Mouse (Mus musculus) stomach, embryonic 16.5 days (tissue): ENCODE measurements around the gene Sec22c. TPM values are rescaled to one million over a fixed set of nuclear protein-coding genes. Genes with fewer than 3 reads are reported as not detected.

Source experiments
- ATAC-seq: fragments of 200-750 bp; cut with Nextera tagmentation; 2 replicates; pipeline ENCODE4 v1.8.0; 2017; ENCODE audit warnings: moderate number of reproducible peaks, moderate TSS enrichment; ENCODE audit not compliant: insufficient read depth, low FRiP score
- H3K27ac ChIP-seq: fragments of 300-500 bp; sonication (generic); 2 replicates; pipeline ENCODE4 v1.5.1; 2014; ENCODE audit warnings: low read length
- H3K27me3 ChIP-seq: fragments of 300-500 bp; sonication (generic); 2 replicates; pipeline ENCODE4 v1.6.1; 2014; ENCODE audit warnings: low read length, control low read depth, mixed read lengths; ENCODE audit not compliant: control insufficient read depth, insufficient read depth
- H3K36me3 ChIP-seq: fragments of 300-500 bp; sonication (generic); 2 replicates; pipeline ENCODE4 v1.6.1; 2014; ENCODE audit warnings: low read length; ENCODE audit not compliant: control insufficient read depth, insufficient read depth
- H3K4me1 ChIP-seq: fragments of 300-500 bp; sonication (generic); 2 replicates; pipeline ENCODE4 v1.6.1; 2014; ENCODE audit warnings: low read length, control low read depth, mixed read lengths; ENCODE audit not compliant: control insufficient read depth, insufficient read depth
- H3K4me2 ChIP-seq: fragments of 300-500 bp; sonication (generic); 2 replicates; pipeline ENCODE4 v1.6.1; 2014; ENCODE audit warnings: low read depth, low read length, mixed read lengths
- H3K4me3 ChIP-seq: fragments of 300-500 bp; sonication (generic); replicated peaks from 2 replicates; pipeline ENCODE4 v1.5.1; 2014; ENCODE audit warnings: mild to moderate bottlenecking, low read length
- H3K9ac ChIP-seq: fragments of 300-500 bp; sonication (generic); 2 replicates; pipeline ENCODE4 v1.6.1; 2014; ENCODE audit warnings: low read length
- H3K9me3 ChIP-seq: fragments of 300-500 bp; sonication (generic); replicated peaks from 2 replicates; pipeline ENCODE4 v1.6.1; 2016; ENCODE audit warnings: low read length, control low read depth; ENCODE audit not compliant: control insufficient read depth
- WGBS: fragments of 180-500 bp; shearing (Covaris S2); extraction: QIAGEN DNeasy Blood & Tissue Kit; methylation state at CpG from one replicate; pipeline ENCODE4 v1.1.7; 2014; 5-methylcytosine and 5-hydroxymethylcytosine counted together
- polyA plus RNA-seq: library from polyadenylated mRNA; unstranded; fragments of >200 nt; fragmentation: Nextera tagmentation; extraction: Ambion mirVana; gene quantifications from 2 replicates; pipeline ENCODE4 v1.2.1, GENCODE M21; 2015

Sec22c gene
- polyA plus RNA-seq, 1 experiment from 2014 or later: 8.8 TPM

DNA sequence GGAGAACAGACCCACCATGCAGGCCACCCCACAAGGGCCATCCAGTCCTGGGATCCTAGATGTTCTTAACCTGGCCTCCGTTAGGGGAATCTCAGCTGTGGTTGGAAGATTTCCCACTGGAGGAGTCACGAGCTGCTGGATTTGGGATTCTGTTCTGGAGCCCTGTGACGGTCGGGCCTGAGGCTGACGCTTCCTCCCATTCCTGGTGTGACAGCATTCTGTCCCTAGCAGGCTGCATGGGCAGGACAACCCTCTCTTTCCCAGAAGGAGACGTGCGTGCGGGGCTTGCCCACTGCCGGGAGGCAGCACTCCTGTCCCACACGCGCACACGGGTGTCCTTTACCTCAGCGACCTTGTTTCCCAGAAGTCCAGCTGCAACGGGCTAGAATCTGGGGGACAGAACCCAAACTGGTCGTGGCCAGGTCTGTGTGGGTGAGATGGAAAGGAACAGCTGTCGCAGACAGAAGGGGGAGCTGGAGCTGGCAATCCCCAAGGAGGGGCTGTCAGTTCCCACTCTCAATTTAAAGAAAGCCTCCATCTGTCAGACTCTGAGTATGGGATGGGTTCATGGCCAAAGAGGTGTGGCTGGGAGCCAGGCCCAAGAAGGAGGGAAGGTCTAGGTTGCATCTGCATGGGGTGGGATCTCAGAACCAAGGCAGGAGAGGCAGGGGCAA, 38.2 kb downstream of the Sec22c start:
- Histone ChIP-seq H3K4me1 (peaks cover 15% of the 10 kb centered on the region), H3K4me3 (no peak overlapping the region), H3K4me2 (0 out of 2 replicates have a peak overlapping the region, but pooled peaks have one; percentile 10), H3K9me3 (no peaks in the 10 kb centered on the region), H3K9ac (peak overlapping the region; percentile 36; the same call in 1 of the 2 replicates), H3K27me3 (peaks cover 32% of the 10 kb centered on the region), H3K36me3 (no peaks in the 10 kb centered on the region), H3K27ac (no peak overlapping the region)
- ATAC-seq: 0 out of 2 replicates have a peak, but pooled peaks have one; percentile 14
- 60% methylated on average over 16 of the region's 16 CpGs for WGBS

DNA sequence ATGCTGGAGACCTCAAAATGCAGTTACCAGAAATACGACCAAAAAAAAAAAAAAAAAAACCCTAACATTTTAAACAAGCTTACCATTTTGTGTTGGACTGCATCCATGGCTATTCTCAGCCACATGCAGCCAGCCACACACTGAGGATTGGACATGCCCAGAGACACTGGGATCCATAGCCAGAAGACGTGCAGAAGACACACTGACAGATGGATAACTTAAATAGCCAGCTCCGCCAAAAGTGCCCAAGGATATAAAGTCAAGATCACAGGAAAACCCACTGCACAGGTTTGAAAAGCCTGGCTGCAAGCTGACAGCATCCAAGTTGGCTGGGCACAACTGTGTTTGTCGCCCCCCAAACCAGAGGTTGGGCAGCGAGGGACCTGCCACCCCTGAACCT, 41.2 kb downstream of the Sec22c start:
- H3K9me3 ChIP-seq: no peaks in the 10 kb centered on the region
- 82% methylated on average over 5 of the region's 5 CpGs for WGBS
- no peak overlapping the region for H3K9ac ChIP-seq
- no peaks in the 10 kb centered on the region for H3K36me3 ChIP-seq
- H3K4me2 ChIP-seq: no peak overlapping the region
- no peak overlapping the region for H3K4me3 ChIP-seq
- no peak overlapping the region for H3K27ac ChIP-seq
- H3K4me1 ChIP-seq: peaks cover 7% of the 10 kb centered on the region
- H3K27me3 ChIP-seq: peaks cover 14% of the 10 kb centered on the region
- no peak for ATAC-seq

DNA sequence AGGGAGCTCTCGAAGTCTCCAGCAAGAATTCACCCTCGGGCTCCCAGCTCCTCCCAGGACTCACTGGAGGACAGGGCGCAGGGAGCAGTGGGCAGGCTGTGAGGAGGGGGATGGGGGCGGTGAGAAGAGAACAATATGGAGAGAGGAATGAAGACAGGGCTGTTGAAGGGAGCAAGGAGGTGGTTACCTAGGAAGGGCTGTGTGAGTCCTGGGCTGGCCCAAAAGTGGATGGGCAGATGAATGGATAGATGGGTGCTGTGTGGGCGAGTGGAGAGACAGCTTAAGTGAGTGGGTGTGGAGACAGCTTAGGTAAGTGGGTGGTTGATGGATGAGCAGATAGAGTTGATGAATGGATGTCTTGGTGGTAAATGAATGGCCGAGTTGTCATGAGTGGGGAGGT, 41.8 kb downstream of the Sec22c start:
- H3K9me3 ChIP-seq: no peaks in the 10 kb centered on the region
- peaks cover 8% of the 10 kb centered on the region; the same call in 1 of the 2 replicates for H3K27me3 ChIP-seq
- no peaks in the 10 kb centered on the region for H3K36me3 ChIP-seq
- no peak for ATAC-seq
- H3K4me2 ChIP-seq: no peak overlapping the region
- WGBS: 65% methylated on average over 6 of the region's 6 CpGs
- H3K27ac ChIP-seq: no peak overlapping the region
- H3K4me3 ChIP-seq: no peak overlapping the region
- no peak overlapping the region for H3K9ac ChIP-seq
- H3K4me1 ChIP-seq: peaks cover 7% of the 10 kb centered on the region

DNA sequence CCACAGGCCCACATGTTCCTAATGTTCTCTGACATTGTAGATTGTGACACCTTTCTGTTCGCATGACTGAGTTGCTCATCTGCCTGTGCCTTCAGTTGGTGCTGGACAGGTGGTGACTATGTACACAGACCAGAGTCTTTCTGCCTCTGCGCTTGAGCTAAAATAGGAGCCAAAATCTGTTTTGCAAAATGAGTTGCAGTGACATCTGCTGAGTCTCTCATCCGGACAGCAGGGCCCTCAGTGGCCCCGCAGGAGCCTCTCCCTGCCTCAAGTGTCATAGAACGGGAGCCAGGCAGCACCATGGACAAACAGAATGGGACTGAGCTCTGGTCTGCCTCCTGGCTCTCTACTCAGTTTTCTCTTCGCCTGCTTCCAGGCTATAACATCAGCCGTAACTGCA, 45.5 kb downstream of the Sec22c start:
- Histone ChIP-seq H3K9me3 (no peaks in the 10 kb centered on the region), H3K4me2 (no peak overlapping the region), H3K9ac (no peak overlapping the region), H3K4me3 (no peak overlapping the region), H3K4me1 (no peaks in the 10 kb centered on the region), H3K27ac (no peak overlapping the region), H3K36me3 (no peaks in the 10 kb centered on the region), H3K27me3 (no peaks in the 10 kb centered on the region)
- WGBS: 71% methylated on average over 7 of the region's 7 CpGs
- ATAC-seq: no peak

DNA sequence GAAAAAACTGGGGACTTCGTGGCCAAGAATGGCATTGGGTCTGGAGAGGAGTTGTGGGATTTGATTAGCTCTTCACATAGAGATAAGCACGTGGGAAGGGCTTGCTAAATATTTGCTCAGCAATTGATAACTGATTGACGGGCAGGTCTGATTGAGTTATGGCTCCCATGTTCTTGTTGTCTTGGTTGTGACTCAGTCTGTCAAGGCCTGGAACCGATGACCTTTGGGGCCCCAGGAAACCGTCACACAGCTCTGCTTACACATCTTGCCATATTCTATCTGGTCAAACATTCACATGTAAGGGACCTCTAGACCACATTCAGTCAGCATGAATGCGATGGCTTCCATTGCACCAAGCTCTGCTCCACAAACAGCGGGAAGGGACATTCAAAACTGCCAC, 47.0 kb downstream of the Sec22c start:
- WGBS: 51% methylated on average over 7 of the region's 7 CpGs
- Histone ChIP-seq H3K4me2 (no peak overlapping the region), H3K27me3 (no peaks in the 10 kb centered on the region), H3K4me1 (no peaks in the 10 kb centered on the region), H3K9ac (no peak overlapping the region), H3K36me3 (no peaks in the 10 kb centered on the region), H3K4me3 (no peak overlapping the region), H3K27ac (no peak overlapping the region), H3K9me3 (no peaks in the 10 kb centered on the region)
- no peak for ATAC-seq

DNA sequence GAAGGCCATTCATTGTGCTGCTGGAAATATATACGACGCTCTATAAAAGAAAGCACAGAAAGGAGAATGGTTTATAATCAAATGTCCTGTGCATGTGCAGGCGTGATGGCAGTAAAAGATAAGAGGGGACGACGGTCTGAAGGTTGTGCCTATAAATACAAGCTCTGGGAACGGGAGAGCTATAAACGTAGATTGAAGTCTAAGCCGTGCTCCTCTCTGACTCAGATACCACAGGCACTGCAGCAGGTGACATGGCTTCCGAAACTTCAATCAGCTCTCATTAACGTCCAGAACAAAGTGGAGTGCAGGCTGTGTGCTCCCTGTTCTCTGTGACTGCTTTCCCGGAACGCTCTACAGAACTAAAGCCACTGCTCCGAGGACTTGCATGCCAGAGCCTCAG, 48.1 kb downstream of the Sec22c start:
- WGBS: 56% methylated on average over 13 of the region's 13 CpGs
- Histone ChIP-seq H3K4me2 (no peak overlapping the region), H3K27me3 (no peaks in the 10 kb centered on the region), H3K36me3 (no peaks in the 10 kb centered on the region), H3K4me1 (no peaks in the 10 kb centered on the region), H3K9ac (no peak overlapping the region), H3K4me3 (no peak overlapping the region), H3K9me3 (no peaks in the 10 kb centered on the region), H3K27ac (no peak overlapping the region)
- ATAC-seq: no peak

DNA sequence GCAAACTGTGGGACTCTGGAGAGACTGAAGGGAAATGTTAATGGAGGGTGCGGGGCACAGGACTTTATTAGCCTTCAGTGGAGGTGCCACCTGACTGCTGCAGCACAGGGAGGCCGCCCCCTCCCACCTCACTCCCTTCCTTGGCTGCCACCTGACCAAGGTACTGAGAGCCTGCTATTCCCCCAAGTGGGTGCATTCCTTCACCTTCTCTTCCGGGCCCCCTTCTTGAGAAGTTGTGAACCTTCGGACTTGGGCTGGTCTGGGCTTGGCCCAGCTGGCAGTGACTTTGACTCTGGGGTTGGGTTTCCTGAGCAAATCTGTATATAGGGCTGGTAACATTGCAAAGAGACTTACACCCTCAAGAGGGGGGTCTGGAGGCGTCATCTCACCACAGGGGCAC, 49.0 kb downstream of the Sec22c start:
- no peak for ATAC-seq
- Histone ChIP-seq H3K4me1 (no peaks in the 10 kb centered on the region), H3K27ac (no peak overlapping the region), H3K4me2 (no peak overlapping the region), H3K27me3 (no peaks in the 10 kb centered on the region), H3K9me3 (no peaks in the 10 kb centered on the region), H3K4me3 (no peak overlapping the region), H3K36me3 (no peaks in the 10 kb centered on the region), H3K9ac (no peak overlapping the region)
- 83% methylated on average over 5 of the region's 5 CpGs for WGBS

DNA sequence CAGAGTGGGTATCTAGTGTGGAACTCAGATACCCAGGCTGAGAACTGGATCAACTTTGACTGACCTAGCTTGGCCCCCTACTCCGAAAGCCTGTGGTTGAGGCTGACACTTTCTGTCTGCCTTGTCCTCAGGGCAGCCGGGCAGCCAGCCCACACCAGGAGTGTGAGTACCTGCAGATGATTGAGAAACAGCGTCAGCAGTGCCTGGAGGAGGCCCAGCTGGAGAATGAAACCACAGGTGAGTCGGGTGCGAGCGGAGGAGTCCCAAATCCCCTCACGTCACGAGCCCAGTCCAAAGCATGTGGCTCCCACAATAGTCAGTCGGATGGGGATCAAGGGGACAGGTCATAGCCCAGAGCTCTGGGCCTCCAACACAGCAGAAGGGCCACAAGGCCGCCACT, 51.6 kb downstream of the Sec22c start:
- Histone ChIP-seq H3K9me3 (no peaks in the 10 kb centered on the region), H3K4me1 (no peaks in the 10 kb centered on the region), H3K36me3 (no peaks in the 10 kb centered on the region), H3K4me3 (no peak overlapping the region), H3K27me3 (no peaks in the 10 kb centered on the region), H3K9ac (no peak overlapping the region), H3K27ac (no peak overlapping the region), H3K4me2 (no peak overlapping the region)
- WGBS: 85% methylated on average over 10 of the region's 10 CpGs
- no peak for ATAC-seq

DNA sequence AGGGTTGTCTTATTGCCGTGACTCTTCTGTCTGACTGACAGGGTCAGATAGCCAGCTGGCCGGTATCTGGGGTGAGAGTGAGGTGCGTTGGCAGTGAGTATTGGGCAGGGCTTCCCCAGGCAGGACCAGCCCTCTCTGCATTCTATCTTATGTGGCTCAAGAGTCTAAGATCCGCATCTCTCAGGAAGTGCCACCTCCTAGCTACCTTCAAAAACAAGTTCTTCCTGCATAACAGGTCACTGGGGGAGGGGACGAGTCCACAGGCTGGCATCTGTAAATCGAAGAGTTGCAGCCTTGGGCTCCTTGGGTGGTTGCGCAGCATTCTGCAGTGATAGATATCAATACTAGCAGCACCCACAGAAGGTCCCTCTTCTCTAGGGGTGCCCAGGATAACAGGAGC, 58.3 kb downstream of the Sec22c start:
- Histone ChIP-seq H3K27ac (no peak overlapping the region), H3K9me3 (no peaks in the 10 kb centered on the region), H3K36me3 (no peaks in the 10 kb centered on the region), H3K9ac (no peak overlapping the region), H3K4me1 (peaks cover 9% of the 10 kb centered on the region; the same call in 1 of the 2 replicates), H3K4me3 (no peak overlapping the region), H3K4me2 (no peak overlapping the region), H3K27me3 (peaks cover 20% of the 10 kb centered on the region)
- ATAC-seq: no peak
- 54% methylated on average over 7 of the region's 7 CpGs for WGBS
